Mouse (Mus musculus) G1E (cell line): Measurements from ENCODE around the gene Mapkapk2. TPM values are rescaled to one million over a fixed set of nuclear protein-coding genes. Genes with fewer than 3 reads are reported as not detected.

Experiments
- ATAC-seq: 2 replicates; pipeline ENCODE4 v1.8.0; 2016; ENCODE audit warnings: mild to moderate bottlenecking; ENCODE audit not compliant: insufficient number of reproducible peaks, poor library complexity, low FRiP score, severe bottlenecking; ENCODE audit errors: extremely low read depth
- DNase-seq: peaks from one replicate; pipeline ENCODE4 v3.0.0; 2012; ENCODE audit warnings: low spot score
- H3K27me3 ChIP-seq: 2 replicates; pipeline ENCODE4 v1.6.1; 2012; ENCODE audit warnings: mild to moderate bottlenecking, low read length, inconsistent platforms; ENCODE audit not compliant: insufficient read depth
- H3K36me3 ChIP-seq: replicated peaks from 2 replicates; pipeline ENCODE3; 2012; ENCODE audit warnings: mild to moderate bottlenecking, inconsistent platforms
- H3K4me1 ChIP-seq: 2 replicates; pipeline ENCODE4 v1.6.1; 2012; ENCODE audit warnings: low read depth, low read length, inconsistent platforms, mixed read lengths; ENCODE audit not compliant: insufficient read depth
- H3K4me3 ChIP-seq: 2 replicates; pipeline ENCODE4 v1.5.1; 2012; ENCODE audit warnings: low read depth, mild to moderate bottlenecking, inconsistent platforms, low read length, moderate library complexity, mixed read lengths
- H3K9me3 ChIP-seq: replicated peaks from 2 replicates; pipeline ENCODE4 v1.6.1; 2012; ENCODE audit warnings: inconsistent platforms
- CTCF ChIP-seq: IDR thresholded peaks from 2 replicates; pipeline ENCODE4 v1.5.1; 2012; ENCODE audit warnings: low read depth, low read length, inconsistent platforms, mixed read lengths
- GATA1 ChIP-seq: IDR thresholded peaks from 2 replicates; pipeline ENCODE4 v1.6.1; 2012; ENCODE audit warnings: borderline replicate concordance, low read length, inconsistent platforms, mixed read lengths
- GATA2 ChIP-seq: IDR thresholded peaks from 2 replicates; pipeline ENCODE4 v1.6.1; 2012; ENCODE audit warnings: low read depth, low read length, inconsistent platforms, borderline replicate concordance
- POLR2AphosphoS5 ChIP-seq: IDR thresholded peaks from 2 replicates; pipeline ENCODE4 v1.6.1; 2012; ENCODE audit warnings: low read depth, low read length, inconsistent platforms; ENCODE audit not compliant: insufficient replicate concordance
- TAL1 ChIP-seq: conservative IDR thresholded peaks from 2 replicates; pipeline ENCODE4 v1.6.1; 2012; ENCODE audit warnings: low read depth, low read length, inconsistent platforms, mixed read lengths
- polyA plus RNA-seq: library from polyadenylated mRNA; stranded (reverse); fragments of >175 nt; gene quantifications from 2 replicates; pipeline ENCODE4 v1.2.3, GENCODE M21; 2012
- total RNA-seq, 2 experiments: library from RNA; stranded (forward) in 1 of 2; stranded (reverse) in 1 of 2; fragments of 200-1000 nt in 1 of 2; fragments of >200 nt in 1 of 2; fragmentation: Nextera tagmentation in 1 of 2; gene quantifications; 2 replicates each; pipeline ENCODE4 v1.2.3; 2014 to 2017

Mapkapk2 gene
- total and polyA plus RNA-seq, 3 experiments = 53.1 to 93.4 (median 64.3) TPM

DNA sequence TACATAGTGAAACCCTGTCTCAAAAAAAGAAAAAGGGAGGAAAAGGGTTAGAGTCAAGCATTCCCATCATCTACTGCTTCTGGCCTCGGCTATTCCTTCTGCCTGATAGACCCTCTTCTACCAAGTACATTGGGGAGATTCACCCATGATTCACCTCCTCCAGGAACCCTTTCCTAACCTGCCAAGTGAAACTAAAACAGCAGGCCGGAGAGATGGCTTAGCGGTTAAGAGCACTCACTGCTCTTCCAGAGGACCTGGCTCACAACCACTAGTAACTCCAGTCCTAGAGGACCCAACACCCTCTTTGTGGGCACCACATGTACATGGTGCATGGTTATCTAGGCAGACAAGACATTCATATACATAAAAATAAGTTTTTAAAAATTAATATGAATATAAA is 12.4 kb downstream of the Mapkapk2 start:
- H3K4me1 ChIP-seq = peaks cover 22% of the 10 kb centered on the region

DNA sequence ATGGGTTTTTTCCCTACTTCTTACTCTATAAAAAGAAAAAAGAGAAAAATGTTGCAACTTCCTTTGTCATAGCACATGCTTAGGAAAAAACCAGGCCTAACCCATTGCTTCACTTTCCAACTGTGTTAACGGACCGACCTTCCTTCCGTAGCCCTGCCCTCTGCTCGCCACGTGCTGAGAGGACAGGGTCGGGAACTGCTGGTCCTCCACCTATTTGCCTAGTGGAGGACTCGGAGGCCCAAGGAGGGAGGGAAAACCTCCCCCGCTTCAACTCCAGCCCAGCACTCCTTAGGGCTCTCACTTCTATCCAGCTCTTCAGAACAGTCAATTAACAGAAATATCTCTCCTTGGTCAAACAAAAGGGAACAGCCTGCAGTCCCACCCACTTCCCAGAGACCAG is 13.3 kb downstream of the Mapkapk2 start:
- Histone ChIP-seq H3K27me3 (peaks cover 2% of the 10 kb centered on the region; the same call in 1 of the 2 replicates), H3K36me3 (peaks cover 7% of the 10 kb centered on the region), H3K4me3 (no peak overlapping the region), H3K9me3 (no peaks in the 10 kb centered on the region), H3K4me1 (peaks cover 19% of the 10 kb centered on the region)
- DNase-seq (no peak), ATAC-seq (no peak)
- TF ChIP-seq TAL1 (no peak), CTCF (no peak), GATA1 (no peak), POLR2AphosphoS5 (no peak), GATA2 (no peak)

More for the DNA sequence above, 12.4 kb downstream of the Mapkapk2 start:
- H3K36me3 ChIP-seq = peaks cover 7% of the 10 kb centered on the region
- ATAC-seq (no peak), DNase-seq (no peak)
- H3K9me3 ChIP-seq = no peaks in the 10 kb centered on the region
- peaks cover 2% of the 10 kb centered on the region; the same call in 1 of the 2 replicates for H3K27me3 ChIP-seq
- TF ChIP-seq POLR2AphosphoS5 = no peak
- TF ChIP-seq CTCF = no peak
- TF ChIP-seq TAL1 = no peak
- no peak for TF ChIP-seq GATA2
- no peak for TF ChIP-seq GATA1
- no peak overlapping the region for H3K4me3 ChIP-seq

DNA sequence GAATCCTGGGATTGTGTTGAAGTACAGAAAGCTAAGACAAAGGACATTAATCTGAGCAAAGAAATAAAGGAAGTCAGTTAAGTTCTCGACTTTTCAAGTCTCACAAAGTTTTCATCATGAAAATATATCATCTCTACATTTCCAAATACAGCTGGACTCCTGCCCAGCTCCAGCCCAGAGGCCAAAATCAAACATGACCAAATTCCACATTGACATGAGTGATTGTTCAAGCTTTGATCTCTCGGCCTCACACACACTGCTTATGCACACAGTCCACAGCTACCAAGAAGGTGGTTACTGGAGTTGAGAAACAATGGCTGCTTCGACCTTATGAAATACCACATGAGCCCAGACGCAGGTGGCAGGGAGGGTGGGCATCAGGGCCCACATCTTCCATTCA is 14.0 kb downstream of the Mapkapk2 start:
- peaks cover 3% of the 10 kb centered on the region for H3K36me3 ChIP-seq
- H3K4me3 ChIP-seq = no peak overlapping the region
- peaks cover 26% of the 10 kb centered on the region for H3K4me1 ChIP-seq
- peaks cover 2% of the 10 kb centered on the region; the same call in 1 of the 2 replicates for H3K27me3 ChIP-seq
- TF ChIP-seq GATA2 = no peak
- TF ChIP-seq POLR2AphosphoS5 = no peak
- no peak for TF ChIP-seq GATA1
- no peak for TF ChIP-seq TAL1
- TF ChIP-seq CTCF = no peak
- no peak for ATAC-seq
- H3K9me3 ChIP-seq = no peaks in the 10 kb centered on the region
- no peak for DNase-seq

DNA sequence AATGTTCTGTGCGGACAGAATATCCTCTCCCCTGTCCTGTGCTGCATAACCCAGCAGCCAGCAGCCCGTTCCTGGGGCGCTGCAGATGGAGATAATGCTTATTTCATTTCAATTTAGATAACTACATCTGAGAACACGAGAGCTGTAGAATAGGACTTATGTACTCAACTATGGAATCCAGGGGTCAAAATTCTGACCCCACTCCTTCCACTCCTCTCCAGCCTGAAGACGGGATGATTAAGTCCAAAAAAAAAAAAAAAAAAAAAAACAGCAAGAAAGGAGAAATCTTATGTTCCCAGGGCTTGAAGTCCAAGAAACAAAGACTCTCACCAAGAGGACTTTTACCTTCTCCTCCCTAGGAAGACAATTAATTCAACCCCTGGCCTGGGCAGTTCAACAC is 14.5 kb downstream of the Mapkapk2 start:
- Histone ChIP-seq H3K4me1 (peaks cover 26% of the 10 kb centered on the region), H3K9me3 (no peaks in the 10 kb centered on the region), H3K36me3 (peaks cover 2% of the 10 kb centered on the region), H3K4me3 (no peak overlapping the region), H3K27me3 (peaks cover 2% of the 10 kb centered on the region; the same call in 1 of the 2 replicates)
- no peak for DNase-seq
- no peak for TF ChIP-seq GATA1
- TF ChIP-seq CTCF = no peak
- TF ChIP-seq TAL1 = no peak
- no peak for TF ChIP-seq GATA2
- TF ChIP-seq POLR2AphosphoS5 = no peak
- no peak for ATAC-seq

DNA sequence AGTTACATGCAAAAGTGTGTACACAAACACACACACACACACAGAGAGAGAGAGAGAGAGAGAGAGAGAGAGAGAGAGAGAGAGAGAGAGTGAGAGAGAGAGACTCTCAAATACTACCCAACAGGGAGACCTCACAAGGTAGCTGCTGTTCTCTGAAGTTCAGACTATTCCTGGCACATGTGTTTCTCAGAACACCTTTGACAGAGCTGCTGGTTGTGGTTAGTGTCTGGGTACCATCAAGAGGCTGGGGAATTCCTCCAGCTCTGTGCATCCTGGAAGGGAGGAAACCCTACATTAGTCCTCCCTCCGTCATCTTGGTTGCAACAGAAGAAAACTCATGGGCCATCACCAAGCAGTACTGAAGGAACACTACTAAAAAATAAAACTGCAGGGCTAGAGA is 16.9 kb downstream of the Mapkapk2 start:
- ATAC-seq (no peak), DNase-seq (no peak)
- Histone ChIP-seq H3K27me3 (peaks cover 2% of the 10 kb centered on the region; the same call in 1 of the 2 replicates), H3K9me3 (0 out of 2 replicates have a peak, but pooled peaks cover 2% of the 10 kb centered on the region), H3K4me1 (peaks cover 26% of the 10 kb centered on the region), H3K36me3 (peaks cover 2% of the 10 kb centered on the region), H3K4me3 (no peak overlapping the region)
- TF ChIP-seq CTCF = no peak
- no peak for TF ChIP-seq TAL1
- no peak for TF ChIP-seq POLR2AphosphoS5
- TF ChIP-seq GATA2 = no peak
- TF ChIP-seq GATA1 = no peak

DNA sequence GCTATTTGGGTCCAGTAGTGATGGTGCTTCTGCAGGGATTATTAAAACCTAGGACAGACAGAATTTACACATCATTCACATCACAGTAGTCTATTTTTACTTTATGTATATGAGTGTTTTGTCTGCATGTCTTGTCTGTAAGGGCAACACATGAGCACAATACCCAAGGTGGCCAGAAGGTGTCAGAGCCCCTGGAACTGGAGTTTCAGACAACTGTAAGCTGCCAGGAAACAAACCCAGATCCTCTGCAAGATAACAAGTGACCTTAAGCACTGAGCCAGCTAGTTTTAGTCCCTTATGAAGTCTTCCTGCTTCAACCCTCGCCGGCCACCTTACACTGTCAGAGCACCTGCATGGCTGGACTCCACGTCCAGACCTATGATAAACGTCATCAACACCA is 17.9 kb downstream of the Mapkapk2 start:
- ATAC-seq = peak; percentile 52
- DNase-seq = no peak
- peaks cover 2% of the 10 kb centered on the region for H3K36me3 ChIP-seq

More for the DNA sequence above, 17.9 kb downstream of the Mapkapk2 start:
- no peak for TF ChIP-seq GATA2
- no peak for TF ChIP-seq POLR2AphosphoS5
- TF ChIP-seq CTCF = no peak
- TF ChIP-seq GATA1 = no peak
- no peak for TF ChIP-seq TAL1
- H3K27me3 ChIP-seq = peaks cover 2% of the 10 kb centered on the region; the same call in 1 of the 2 replicates
- 0 out of 2 replicates have a peak, but pooled peaks cover 2% of the 10 kb centered on the region for H3K9me3 ChIP-seq
- H3K4me1 ChIP-seq = peaks cover 26% of the 10 kb centered on the region
- no peak overlapping the region for H3K4me3 ChIP-seq
